Mouse (Mus musculus) brain, embryonic 14.5 days (tissue): ENCODE measurements around the gene Coq6. TPM values are rescaled to one million over a fixed set of nuclear protein-coding genes. Genes with fewer than 3 reads are reported as not detected.
A peak's percentile ranks its signal among the peaks of the same experiment; 100 is the strongest.
"Not testable (repeated sequence)": the region's sequence is repeated elsewhere in the genome, so short reads cannot be mapped to it uniquely, and the experiment has no call there.

Source experiments
- DNase-seq: peaks from one replicate; pipeline ENCODE4 v3.0.0-alpha.2; 2011; ENCODE audit warnings: low read depth
- CTCF ChIP-seq: fragments of 200-500 bp; IDR thresholded peaks from 2 replicates; pipeline ENCODE4 v1.5.1; 2012; ENCODE audit warnings: inconsistent platforms, mild to moderate bottlenecking, moderate library complexity, borderline replicate concordance; ENCODE audit not compliant: insufficient read depth, insufficient read length; ENCODE audit errors: extremely low read depth
- POLR2A ChIP-seq: fragments of 200-500 bp; IDR thresholded peaks from 2 replicates; pipeline ENCODE4 v1.6.1; 2012; ENCODE audit warnings: mild to moderate bottlenecking, inconsistent platforms, borderline replicate concordance; ENCODE audit not compliant: poor library complexity, insufficient read depth, insufficient read length, severe bottlenecking; ENCODE audit errors: extremely low read depth
- polyA plus RNA-seq: library from polyadenylated mRNA; depleted of rRNA; stranded (reverse); fragments of >200 nt; gene quantifications from 2 replicates; pipeline ENCODE4 v1.2.3, GENCODE M21; 2012; rRNA removed

The Coq6 gene
- polyA plus RNA-seq, result 48.3 and 70.1 TPM in 2 replicates

DNA sequence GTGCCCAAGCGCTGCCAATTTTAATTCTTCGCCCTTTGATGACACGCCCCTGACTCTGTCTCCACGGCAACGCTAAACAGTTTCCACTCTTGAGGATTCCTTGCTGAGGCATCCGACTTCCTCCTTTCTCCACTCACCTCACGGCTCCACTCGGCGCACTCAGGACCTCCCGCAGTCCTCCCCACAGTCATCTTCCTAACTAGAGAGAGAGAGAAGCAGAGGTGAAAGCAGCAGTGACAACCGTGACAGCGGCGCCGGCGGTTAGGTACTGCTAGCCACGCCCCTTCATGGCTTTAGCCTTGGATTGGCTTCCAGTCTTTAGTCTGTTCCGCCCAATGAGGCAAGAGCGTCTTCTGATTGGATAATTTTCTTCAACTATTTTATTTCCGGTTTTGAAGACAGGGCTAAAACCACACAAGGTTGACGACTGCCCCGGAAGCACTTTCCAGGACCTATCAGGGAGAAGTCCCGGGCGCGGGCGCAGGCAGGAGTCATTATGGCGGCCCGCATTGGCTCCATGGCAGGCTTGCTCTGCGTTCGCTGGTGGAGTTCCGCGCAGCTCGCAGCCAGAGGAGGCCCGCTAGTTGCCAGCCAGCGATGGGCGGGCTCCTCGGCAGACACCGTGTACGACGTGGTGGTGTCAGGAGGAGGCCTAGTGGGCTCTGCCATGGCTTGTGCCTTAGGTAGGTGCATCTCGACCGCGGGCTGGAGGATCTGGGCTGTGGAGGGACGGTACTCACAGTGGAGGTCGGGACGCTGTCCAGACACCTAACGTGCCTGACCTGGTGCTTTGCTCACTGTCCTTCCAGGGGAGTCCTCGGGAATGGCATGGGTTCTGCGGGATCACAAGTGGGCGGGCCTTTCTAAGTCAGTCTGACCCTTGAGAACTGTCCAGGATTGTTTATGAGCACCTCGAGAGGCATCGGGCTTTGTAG lies at the start of gene Coq6, which contains the start of gene Fam161b:
Coq6 (plus strand) TSS at position 103 of the 935 bp plus-strand sequence.
Fam161b (minus strand) TSS at position 279 of the 935 bp plus-strand sequence.
- peak; percentile 51; the same call in 1 of the 2 replicates for TF ChIP-seq POLR2A
- no peak for TF ChIP-seq CTCF
- peak; percentile 100 for DNase-seq

DNA sequence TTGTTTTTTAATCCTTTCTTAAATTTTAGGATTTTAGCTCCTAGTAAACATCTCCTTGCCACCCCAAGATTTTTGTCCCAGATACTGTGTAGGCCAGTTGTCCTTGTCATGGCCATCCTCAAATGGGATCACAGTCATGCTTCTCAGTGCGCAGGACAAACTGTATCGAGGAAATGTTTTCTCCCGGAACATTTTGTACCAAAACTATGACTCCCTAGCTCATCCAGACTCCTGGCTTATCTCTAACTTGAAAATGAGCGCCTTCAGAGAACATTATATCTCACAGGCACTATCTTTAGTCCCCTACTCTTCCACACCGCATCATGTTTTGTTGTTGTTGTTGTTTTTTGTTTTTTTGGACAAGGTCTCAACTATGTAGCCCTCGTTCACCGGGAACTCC lies 45.5 kb upstream of the Coq6 start:
- no peak for DNase-seq

DNA sequence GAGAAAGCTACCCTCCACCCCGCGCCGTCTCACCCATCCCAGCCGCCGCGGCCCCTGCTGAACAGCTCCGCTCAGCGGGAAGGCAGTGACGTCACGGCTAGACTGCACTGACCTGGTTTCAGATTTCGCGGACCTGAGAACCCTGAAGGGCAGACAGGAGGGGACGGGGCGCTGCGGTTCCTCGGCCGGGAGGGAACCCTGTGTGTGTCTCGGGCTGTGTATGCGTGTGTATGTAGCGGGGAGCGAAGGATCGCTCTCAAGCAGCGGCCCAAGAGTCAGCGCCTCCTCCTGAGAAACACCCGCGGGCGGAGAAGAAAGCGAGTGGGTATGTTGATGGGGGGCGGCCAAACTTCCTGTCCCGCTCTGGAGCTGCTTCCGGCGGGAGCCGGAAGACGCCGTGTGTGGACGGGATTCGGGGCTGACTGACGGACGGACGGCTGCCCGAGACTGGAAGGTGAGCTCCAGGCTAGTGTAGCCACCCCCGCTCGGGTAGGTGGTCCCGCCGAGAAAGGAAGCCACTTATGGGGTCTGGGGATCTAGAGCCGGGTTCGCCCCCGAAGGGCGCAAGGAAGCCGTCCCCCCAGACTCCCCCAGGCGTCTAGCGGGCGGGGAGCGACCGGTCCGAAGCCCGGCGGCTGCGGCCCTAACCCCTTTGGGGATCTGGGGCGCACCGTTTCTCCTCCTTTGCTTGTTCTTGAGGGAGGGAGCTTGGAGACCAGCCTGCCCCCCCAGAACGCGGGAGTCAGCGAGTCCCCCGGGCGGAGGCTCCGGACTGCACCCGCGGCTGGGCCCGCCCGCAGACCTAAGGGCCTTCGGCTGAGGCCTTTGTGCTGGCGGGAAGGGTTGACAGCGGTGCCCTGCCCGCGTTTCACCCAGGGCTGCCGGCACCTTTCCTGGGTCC lies 44.5 kb upstream of the Coq6 start, which contains the start of gene Zfp410:
Zfp410 (plus strand) TSS at position 132 of the 901 bp plus-strand sequence.
- TF ChIP-seq CTCF, result no peak
- peak; percentile 49; the same call in 1 of the 2 replicates for TF ChIP-seq POLR2A
- peak; percentile 93 for DNase-seq

More for the DNA sequence above, 45.5 kb upstream of the Coq6 start:
- TF ChIP-seq CTCF (no peak), POLR2A (no peak)

- DNase-seq, result no peak
- no peak for TF ChIP-seq CTCF
Measured at GRCm38 (mm10) chr12:84327111-84327512, 34.3 kb upstream of the Coq6 start.

- TF ChIP-seq CTCF, result no peak
- TF ChIP-seq POLR2A, result no peak
- no peak for DNase-seq
Measured at GRCm38 (mm10) chr12:84336963-84337625, 24.4 kb upstream of the Coq6 start.

DNA sequence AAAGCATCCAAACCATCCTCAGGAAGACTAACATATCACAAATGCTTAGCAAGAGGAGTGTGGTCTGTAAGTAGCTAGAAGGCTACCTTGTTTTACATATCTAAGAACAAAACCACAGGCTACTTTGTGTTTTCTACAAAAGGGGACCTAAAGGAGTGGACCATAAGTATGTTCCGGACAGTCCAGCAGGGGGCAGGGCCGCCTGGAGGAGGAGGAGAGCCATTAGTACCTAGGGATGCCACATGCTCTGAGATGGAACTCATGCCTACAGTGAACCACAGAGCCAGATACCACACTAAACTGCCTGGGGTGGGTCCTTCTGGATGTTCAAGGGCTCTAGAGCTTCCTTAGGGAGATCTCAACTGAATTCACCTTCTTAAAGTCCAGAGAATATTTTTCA lies 14.3 kb upstream of the Coq6 start:
- TF ChIP-seq POLR2A (no peak), CTCF (peak; percentile 50; the same call in 1 of the 2 replicates)
- DNase-seq, result peak; percentile 20

DNA sequence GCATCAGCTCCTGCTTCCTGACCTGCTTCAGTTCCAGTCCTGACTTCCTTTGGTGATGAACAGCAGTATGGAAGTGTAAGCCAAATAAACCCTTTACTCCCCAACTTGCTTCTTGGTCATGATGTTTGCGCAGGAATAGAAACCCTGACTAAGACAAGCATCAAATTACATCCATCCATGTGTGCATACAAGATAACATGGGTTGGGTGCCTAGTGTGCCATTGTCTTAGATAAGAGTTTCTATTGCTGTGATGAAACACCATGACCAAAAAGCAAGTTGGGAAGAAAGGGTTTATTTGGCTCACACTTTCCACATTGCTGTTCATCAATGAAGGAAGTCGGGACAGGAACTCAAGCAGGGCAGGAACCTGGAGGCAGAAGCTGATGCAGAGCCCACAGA lies 2.8 kb upstream of the Coq6 start:
- DNase-seq, result not testable (repeated sequence)

DNA sequence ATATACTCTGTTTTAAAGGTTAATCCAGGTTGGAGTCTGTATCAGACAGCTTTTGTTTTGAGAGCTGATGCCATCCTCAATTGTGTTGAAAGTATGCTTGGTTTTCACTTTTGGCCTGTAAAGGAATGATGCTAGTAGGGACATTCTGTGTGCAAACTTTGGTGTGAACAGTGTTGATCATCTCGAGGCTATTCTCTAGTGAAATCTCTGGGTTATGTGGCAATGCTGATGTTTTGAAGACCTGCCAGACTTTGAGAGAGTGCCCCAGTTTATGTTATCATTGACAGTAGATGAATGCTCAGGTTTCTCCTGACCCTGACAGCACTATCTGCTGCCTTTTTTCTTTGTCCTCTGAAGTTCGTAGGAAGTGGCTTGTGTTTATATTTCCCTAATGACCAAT lies 1.4 kb downstream of the Coq6 start:
- DNase-seq, result no peak
- TF ChIP-seq POLR2A (no peak), CTCF (no peak)

DNA sequence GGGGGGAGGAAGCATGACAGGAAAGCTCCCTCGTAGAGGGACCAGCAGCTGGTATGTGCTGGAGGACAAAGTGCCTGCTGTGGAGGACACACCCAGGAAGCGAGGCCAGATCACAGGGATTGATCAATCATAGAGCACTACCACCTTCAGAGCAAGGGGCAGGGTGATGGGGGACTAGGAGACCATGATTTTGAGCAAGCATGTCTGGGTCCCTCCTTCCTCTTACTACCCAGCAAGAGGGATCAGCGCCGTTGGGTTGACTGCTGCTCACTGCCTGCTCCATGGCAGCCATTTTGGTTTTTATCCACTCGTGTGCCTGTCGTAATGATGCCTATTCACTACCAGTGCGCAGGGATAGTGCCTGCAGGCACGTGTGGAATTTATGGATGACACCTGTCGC lies 2.8 kb downstream of the Coq6 start:
- TF ChIP-seq CTCF, result no peak
- no peak for TF ChIP-seq POLR2A
- DNase-seq, result no peak

- TF ChIP-seq CTCF (no peak), POLR2A (no peak)
- DNase-seq, result no peak
Measured at GRCm38 (mm10) chr12:84365137-84365536, 3.7 kb downstream of the Coq6 start.

- TF ChIP-seq POLR2A, result no peak
- TF ChIP-seq CTCF, result no peak
Measured at GRCm38 (mm10) chr12:84366971-84367370, 5.5 kb downstream of the Coq6 start.

More at GRCm38 (mm10) chr12:84366971-84367370, 5.5 kb downstream of the Coq6 start:
- DNase-seq, result no peak
